Mouse (Mus musculus) ES-E14 (cell line): Measurements from ENCODE around the gene Epha1.

Experiments used
- HCFC1 ChIP-seq: IDR thresholded peaks from 2 replicates; pipeline ENCODE4 v1.6.1; 2012; ENCODE audit warnings: low read length, inconsistent platforms, borderline replicate concordance; ENCODE audit not compliant: insufficient read depth
- ZC3H11A ChIP-seq: IDR thresholded peaks from 2 replicates; pipeline ENCODE4 v1.6.1; 2012; ENCODE audit warnings: low read depth, mild to moderate bottlenecking, inconsistent platforms, low read length, borderline replicate concordance

DNA sequence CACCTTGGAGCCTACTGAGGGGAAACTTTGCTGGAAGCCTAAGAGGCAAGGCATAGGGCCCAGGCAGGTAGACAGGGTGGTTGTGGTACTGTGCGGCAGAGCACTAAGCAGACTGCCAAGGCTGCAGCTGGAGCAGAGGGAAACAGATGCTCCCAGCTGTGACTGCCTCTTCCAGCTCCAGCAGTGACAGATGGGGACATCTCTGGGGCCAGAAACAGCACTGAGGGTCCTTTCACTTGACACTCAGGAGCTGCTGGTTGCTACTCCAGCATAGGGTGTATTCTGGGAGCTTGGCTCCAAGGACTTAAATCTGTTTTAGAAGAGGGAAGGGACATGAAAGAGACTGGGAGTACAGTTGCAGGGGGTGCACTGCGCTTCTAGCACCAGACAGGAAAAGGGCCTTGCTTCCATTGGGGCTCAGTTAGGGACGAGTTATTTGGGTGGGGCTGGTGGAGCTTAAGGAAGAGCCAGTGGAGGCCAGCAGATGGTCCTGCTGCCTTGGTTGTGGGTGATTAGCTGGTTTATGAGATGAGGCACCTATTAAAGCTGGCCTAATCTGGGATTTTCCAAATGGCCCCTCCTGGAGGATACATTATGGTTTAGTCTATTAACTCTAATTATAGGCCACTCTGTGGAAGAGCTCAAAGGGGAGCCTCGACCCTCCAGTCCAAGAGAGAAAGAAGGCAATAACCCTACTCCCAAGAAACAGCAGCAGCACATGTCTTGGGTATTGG, 2.3 kb downstream of the Epha1 start:
- TF ChIP-seq ZC3H11A, result no peak
- TF ChIP-seq HCFC1, result no peak
